ENCODE assay signal across 8 mouse cellular contexts in genomic region chr2:45108521-45109091, GRCm38 (mm10). TPM values are rescaled to one million over a fixed set of nuclear protein-coding genes. Genes with fewer than 3 reads are reported as not detected.
A peak's percentile ranks its signal among the peaks of the same experiment; 100 is the strongest.
DNase-seq lines count a peak whose midpoint lies in the region; ATAC-seq lines count a peak whose summit lies in the region.

No protein-coding gene starts in this region.

- H3K4me1 ChIP-seq in hindbrain, embryonic 10.5 days (replicated peaks): peaks cover 56% of the 10 kb centered on the region
- H3K4me1 ChIP-seq in liver, embryonic 11.5 days (replicated peaks; ENCODE audit: control insufficient read depth, insufficient read depth, low read length): peaks cover 34% of the 10 kb centered on the region

- peak; percentile 74 to 91 for DNase-seq in adrenal gland, adult (ENCODE audit: inconsistent age in 2 of 2, low spot score in 1 of 2)
- no peak for DNase-seq in adrenal gland, postnatal 4 days (ENCODE audit: low spot score in 2 of 2)
- peak; percentile 65 for DNase-seq in NIH3T3 (ENCODE audit: low read depth)
- peak; percentile 66 for DNase-seq in hindbrain, embryonic 10.5 days (ENCODE audit: low spot score)
- no peak for DNase-seq in liver, embryonic 11.5 days (ENCODE audit: low spot score)
- peak; percentile 37 for DNase-seq in naive thymus-derived CD4-positive, alpha-beta T cell, adult 2 months (ENCODE audit: low read depth)
- DNase-seq in thymus, postnatal 14 days: peak; percentile 30

- under 1% methylated on average over 25 of the region's 25 CpGs for WGBS in hindbrain, embryonic 10.5 days
- WGBS in liver, embryonic 11.5 days: under 1% methylated on average over 24 of the region's 25 CpGs

- peak overlapping the region; percentile 94 for H3K9ac ChIP-seq in liver, embryonic 11.5 days (ENCODE audit: low read depth, low read length)

- H3K4me2 ChIP-seq in liver, embryonic 11.5 days: peak overlapping the region; percentile 72

- peak overlapping the region; percentile 100 for H3K27ac ChIP-seq in hindbrain, embryonic 10.5 days
- peak overlapping the region; percentile 96 for H3K27ac ChIP-seq in liver, embryonic 11.5 days (ENCODE audit: low read depth, low read length)

- H3K36me3 ChIP-seq in hindbrain, embryonic 10.5 days: peaks cover 6% of the 10 kb centered on the region; the same call in 1 of the 2 replicates
- H3K36me3 ChIP-seq in liver, embryonic 11.5 days (ENCODE audit: control insufficient read depth, insufficient read depth, low read length): no peaks in the 10 kb centered on the region

- no peaks in the 10 kb centered on the region for H3K9me3 ChIP-seq in hindbrain, embryonic 10.5 days
- no peaks in the 10 kb centered on the region for H3K9me3 ChIP-seq in liver, embryonic 11.5 days (ENCODE audit: control insufficient read depth, low read length)

- H3K27me3 ChIP-seq in hindbrain, embryonic 10.5 days (ENCODE audit: insufficient read depth, poor library complexity, severe bottlenecking): no peaks in the 10 kb centered on the region
- no peaks in the 10 kb centered on the region for H3K27me3 ChIP-seq in liver, embryonic 11.5 days (replicated peaks; ENCODE audit: control insufficient read depth, insufficient read depth, low read length)

- peak; percentile 54 for ATAC-seq in erythroid progenitor cell, adult 5-6 weeks (replicated peaks; ENCODE audit: low FRiP score, poor library complexity, severe bottlenecking)
- peak; percentile 35; the same call in 1 of the 2 replicates for ATAC-seq in liver, embryonic 11.5 days (replicated peaks; ENCODE audit: low FRiP score)

- peak overlapping the region; percentile 94 for H3K4me3 ChIP-seq in hindbrain, embryonic 10.5 days
- H3K4me3 ChIP-seq in liver, embryonic 11.5 days (ENCODE audit: low read depth, low read length): peak overlapping the region; percentile 89

RNA-seq across cellular contexts. Expression of gene Zeb2, which starts 8.6 kb away (rescaled TPM):
- 100 to 1,000 TPM; 169 to 173 TPM for total RNA-seq in adrenal gland, postnatal 4 days (2021)
- 45.8 and 49.9 TPM in 2 replicates for total RNA-seq in erythroid progenitor cell, adult 5-6 weeks (2015; ENCODE audit: low replicate concordance)
- total RNA-seq in erythroid progenitor cell, adult 5-6 weeks (2017; ENCODE audit: low replicate concordance): 34.3 and 60.1 TPM in 2 replicates
- polyA plus RNA-seq in hindbrain, embryonic 10.5 days (2016; fragmentation: Nextera tagmentation; extraction: Ambion mirVana): 49.3 and 54.1 TPM in 2 replicates
- polyA plus RNA-seq in liver, embryonic 11.5 days (2014; fragmentation: Nextera tagmentation; extraction: Ambion mirVana): 32.8 and 33.2 TPM in 2 replicates

Comparison
In these comparisons a context has a peak if more than half of its experiments do, and no peak if none do; other contexts are left out.
1. DNase-seq: peak in adrenal gland, adult (2 of 2), NIH3T3 (single experiment), hindbrain, embryonic 10.5 days (single experiment), naive thymus-derived CD4-positive, alpha-beta T cell, adult 2 months (single experiment) and thymus, postnatal 14 days (single experiment); none in adrenal gland, postnatal 4 days (0 of 2) and liver, embryonic 11.5 days (single experiment).